Mouse (Mus musculus) spleen, adult 18-20 months (tissue): ENCODE measurements around the gene Lpcat3.

Source experiments
- DNase-seq, 2 experiments: peaks; one replicate each; pipeline ENCODE4 v3.0.0; 2022; ENCODE audit warnings: mixed read lengths in 2 of 2

The Lpcat3 gene

GRCm38 (mm10) chr6:124740211-124740887, 77.5 kb downstream of the Lpcat3 start:
- DNase-seq, result peak in 1 of 2 experiments; percentile 68

- DNase-seq, result peak; percentile 79 to 82
Observed at GRCm38 (mm10) chr6:124740888-124741761, 78.3 kb downstream of the Lpcat3 start, which contains the start of gene Grcc10. Gene Grcc10, minus strand, starts transcription at chr6:124741374.

DNA sequence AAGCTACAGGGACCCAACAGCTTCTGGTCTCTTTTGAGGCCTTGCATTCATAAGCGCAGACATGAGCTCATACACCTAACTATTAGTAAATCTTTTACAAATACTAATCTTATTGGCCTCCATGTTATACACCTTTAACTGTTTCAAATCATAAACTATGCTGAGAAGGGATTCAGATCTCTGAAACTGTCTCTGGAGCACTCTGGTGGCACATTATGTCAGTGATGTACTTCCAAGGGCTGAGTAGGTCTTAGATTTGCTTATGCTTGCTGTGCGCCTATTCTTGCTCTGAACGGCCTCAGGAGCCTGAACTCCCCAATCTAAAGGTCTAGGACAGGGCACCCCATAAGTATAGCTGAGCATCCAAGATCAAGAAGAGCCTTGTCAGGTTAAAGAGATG, 79.0 kb downstream of the Lpcat3 start:
- no peak for DNase-seq

GRCm38 (mm10) chr6:124742839-124743514, 80.2 kb downstream of the Lpcat3 start:
- no peak for DNase-seq

DNA sequence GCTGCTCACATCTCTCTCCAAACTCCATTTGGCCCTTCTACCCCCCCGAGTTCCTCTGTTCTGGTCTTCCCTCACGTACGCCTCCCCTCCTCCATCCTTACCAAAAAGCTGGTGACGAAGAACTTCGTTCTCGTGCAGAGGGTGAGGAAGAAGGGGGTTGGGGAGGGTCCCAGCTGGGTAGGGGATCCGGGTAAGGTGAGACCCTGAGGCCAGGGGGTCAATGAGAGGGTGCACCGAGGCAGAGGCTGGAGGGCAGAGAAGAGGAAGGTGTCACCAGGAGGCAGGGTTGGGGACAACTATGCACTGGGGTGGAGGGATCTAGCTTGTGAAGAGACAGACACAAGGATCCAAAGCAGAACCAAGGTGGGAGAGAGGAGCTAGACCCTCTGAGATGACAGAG, 80.8 kb downstream of the Lpcat3 start:
- DNase-seq, result no peak

- DNase-seq, result no peak
Observed at GRCm38 (mm10) chr6:124744755-124745321, 82.0 kb downstream of the Lpcat3 start.

- DNase-seq, result peak; percentile 89 to 93
Observed at GRCm38 (mm10) chr6:124745490-124746295, 82.9 kb downstream of the Lpcat3 start.

- no peak for DNase-seq
Observed at GRCm38 (mm10) chr6:124746296-124746605, 83.4 kb downstream of the Lpcat3 start.

- no peak for DNase-seq
Observed at GRCm38 (mm10) chr6:124746654-124747632, 84.1 kb downstream of the Lpcat3 start.

DNA sequence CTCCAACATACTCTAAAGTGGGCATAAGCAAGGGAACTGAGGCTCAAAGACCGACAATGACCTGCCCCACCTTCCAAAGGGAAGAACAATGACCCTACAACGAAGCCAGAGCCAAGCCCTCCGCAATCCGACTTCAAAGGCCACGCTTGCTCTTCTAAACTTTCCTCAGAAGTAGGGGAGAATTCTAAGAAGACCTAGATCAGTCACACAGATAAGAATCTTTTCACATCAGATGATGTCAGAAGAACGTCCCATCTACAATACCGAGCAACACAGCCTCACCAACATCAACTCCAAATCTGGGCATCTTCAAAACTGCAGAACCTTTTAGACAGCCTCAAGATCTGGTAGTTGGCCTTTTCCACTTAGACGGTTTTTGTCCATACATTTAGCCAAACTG, 87.6 kb downstream of the Lpcat3 start:
- DNase-seq, result no peak

DNA sequence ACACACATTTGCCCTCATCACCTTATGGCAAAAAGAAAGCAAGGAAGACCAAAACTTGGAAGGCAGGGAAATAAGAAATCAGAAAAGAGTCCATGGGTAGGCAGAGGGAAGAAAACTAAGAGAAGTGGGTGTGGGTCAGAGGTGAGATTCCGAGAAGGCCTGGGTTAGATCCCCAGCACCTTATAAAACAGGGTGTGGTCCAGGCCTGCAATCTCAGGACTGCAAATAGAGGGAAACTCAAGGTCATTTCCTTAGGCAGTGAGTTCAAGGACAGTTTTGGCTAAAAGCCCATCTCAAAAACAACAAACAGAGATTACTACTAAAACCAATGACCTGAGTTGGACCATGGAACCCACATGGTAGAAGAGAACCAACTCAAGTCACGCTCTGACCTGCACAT, 91.0 kb downstream of the Lpcat3 start:
- no peak for DNase-seq
